Mouse (Mus musculus): ENCODE measurements around the gene Hint2.

GRCm38 (mm10) chr4:43668782-43669427 is 12.6 kb upstream of the Hint2 start, which contains the start of the genes Tmem8b and Fam221b:
- TF ChIP-seq CTCF (IDR thresholded peaks at IDR 0.05; ENCODE audit: control insufficient read depth, insufficient read depth, insufficient read length) (no peak), MAX (IDR thresholded peaks at IDR 0.05) (no peak), FOSL1 (IDR thresholded peaks at IDR 0.05; ENCODE audit: insufficient read depth, low read length, poor library complexity, severe bottlenecking) (no peak), CEBPB (IDR thresholded peaks at IDR 0.05; ENCODE audit: low read depth) (no peak), USF1 (IDR thresholded peaks at IDR 0.05; ENCODE audit: low read depth) (no peak), MYOD1 (IDR thresholded peaks at IDR 0.05; ENCODE audit: control insufficient read depth, insufficient read length, low read depth) (no peak)
